Mouse (Mus musculus) heart, postnatal 25 days (tissue): ENCODE measurements around the gene Retsat. TPM values are rescaled to one million over a fixed set of nuclear protein-coding genes. Genes with fewer than 3 reads are reported as not detected.

ENCODE experiments used
- DNase-seq: peaks from one replicate; pipeline ENCODE4 v3.0.0; 2022; ENCODE audit warnings: low spot score
- intact Hi-C: fragments of 180-260 bp; cut with DNase I; formaldehyde crosslinking; loops from one replicate; pipeline ENCODE4 v1.15.1; 2025
- total RNA-seq, 2 experiments: library from RNA; stranded (reverse); gene quantifications; 2 replicates each; pipeline ENCODE4 v1.2.3; 2021

Retsat gene
- total RNA-seq, 2 experiments from 2014 or later = 155 to 157 TPM

DNA sequence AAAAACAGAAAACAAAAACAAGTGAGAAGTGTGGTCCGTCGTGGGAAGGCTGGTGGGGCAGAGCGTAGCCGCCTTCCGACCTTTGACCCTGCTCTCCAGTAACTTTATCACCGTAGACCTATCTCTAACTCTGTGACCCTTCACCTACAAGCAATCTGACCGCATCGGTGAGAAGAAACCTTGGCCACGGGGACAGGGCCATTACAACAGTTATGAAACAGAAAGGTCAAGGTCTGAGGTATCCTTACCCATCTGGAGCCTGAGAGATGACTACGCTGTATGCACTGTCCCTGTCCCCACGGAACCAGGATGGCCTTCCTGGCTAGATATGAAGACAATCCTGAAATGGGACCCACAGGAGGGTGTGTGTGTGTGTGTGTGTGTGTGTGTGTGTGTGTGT lies 14.1 kb upstream of the Retsat start:
- intact Hi-C loops = no loop called here
- no peak for DNase-seq

DNA sequence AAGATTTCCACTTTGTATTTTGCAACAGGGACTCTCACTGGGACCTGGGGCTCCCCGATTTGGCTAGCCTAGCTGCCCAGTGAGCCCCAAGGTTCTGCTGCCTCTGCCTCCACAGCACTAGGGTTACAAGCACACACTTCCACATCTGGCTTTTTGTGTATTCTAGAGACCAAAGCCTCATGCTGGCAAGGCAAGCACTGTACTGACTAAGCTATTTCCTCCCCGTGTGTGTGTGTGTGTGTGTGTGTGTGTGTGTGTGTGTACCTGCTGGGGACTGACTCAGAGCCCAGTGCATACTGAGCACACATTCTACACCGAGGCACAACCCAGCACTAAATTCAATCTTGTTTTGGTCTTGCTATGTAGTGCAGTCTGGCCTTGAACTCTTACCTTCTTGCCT lies 11.6 kb upstream of the Retsat start:
- no peak for DNase-seq
- intact Hi-C loops = no loop called here

DNA sequence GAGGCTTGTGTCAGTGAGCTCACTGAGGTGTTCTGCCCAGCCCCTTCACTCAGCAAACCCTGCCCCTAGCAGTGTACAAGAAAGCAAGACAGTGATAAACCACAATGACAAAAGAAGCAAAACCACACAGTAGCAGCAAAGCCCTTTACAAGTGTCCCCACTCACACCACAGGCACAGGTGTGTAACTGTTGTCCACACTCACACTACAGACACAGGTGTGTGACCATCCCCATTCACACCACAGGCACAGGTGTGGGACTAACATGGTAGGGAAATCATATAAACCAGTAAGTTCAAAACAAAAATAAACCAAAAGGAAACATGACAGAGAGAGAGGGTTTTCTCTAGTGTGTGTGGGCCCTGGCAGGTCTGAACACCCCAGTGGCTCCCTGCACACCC lies 10.0 kb upstream of the Retsat start:
- DNase-seq = no peak
- intact Hi-C loops = no loop called here

DNA sequence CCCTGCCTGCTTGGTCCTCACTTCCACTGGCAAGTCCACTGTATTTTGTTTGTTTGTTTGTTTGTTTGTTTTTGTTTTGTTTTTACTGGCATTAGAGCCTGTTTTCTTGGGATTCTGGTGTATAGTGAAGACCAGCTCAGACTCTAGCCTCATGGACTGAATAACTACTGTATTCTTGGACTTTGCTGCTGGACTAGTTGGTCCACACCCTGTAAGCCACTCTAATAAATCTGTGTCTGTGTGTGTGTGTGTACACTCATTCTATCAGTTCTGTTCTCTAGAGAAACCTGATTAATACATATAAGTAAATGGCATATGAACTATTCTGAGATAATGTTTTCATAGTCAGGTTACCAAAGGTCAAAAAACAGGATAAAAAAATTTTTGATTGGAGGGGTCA lies 8.2 kb upstream of the Retsat start:
- DNase-seq = no peak
- intact Hi-C loops = no loop called here

DNA sequence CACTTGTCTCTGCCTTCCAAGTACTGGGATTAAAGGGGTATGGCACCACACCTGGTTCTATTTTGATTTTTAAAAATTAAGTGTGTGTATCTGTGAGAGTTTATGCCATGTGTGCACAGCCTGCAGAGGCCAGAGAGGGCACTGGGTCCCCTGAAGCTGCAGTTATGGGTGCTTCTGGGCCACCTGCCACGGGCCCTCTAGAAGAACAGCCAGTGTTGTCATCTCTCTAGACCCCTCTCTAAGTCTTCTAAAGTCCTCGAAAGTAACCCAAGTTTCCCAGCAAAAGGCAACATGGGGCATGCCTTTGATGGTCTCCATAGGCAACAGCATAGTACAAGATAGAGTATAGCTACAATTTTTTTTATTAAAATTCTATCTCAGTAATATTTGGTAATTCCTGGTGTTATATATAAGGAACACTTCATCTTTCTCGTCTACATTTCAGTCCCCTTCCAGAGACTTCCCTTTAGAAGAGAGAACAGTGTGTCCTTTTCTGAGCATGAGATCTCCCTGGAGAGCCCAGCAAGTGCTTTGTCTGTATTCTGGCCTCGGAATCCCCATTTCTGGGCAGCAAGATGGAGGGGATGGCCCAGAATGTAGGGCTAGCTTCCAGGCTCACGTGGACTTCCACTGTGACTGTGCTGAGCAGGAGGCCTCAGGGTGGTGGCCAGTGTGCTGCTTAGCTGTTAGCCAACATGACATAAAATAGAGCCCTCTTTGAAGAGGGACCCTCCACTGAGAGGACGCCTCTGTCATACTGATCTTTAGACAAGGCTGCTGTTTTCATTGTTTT lies 5.1 kb upstream of the Retsat start:
- DNase-seq = peak; percentile 63
- intact Hi-C loops = no loop called here

DNA sequence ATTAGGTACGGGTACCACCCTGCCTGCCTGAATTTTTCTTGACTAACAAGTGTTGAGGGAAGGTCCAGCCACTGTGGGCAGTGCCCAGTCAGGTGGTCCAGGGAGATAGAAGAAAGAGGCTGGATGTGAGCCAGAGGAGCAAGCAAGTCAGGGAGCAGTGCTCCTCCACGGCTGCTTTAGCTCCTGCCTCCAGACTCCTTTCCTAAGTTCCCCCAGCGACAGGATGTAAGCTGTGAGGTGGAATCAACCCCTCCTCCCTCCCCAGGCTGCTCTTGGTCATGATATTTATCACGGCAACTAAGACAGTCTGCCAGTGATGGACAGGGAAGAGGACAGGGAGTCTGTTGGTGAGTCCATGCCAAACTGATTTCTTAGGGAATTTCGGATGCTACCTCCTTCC lies 4.4 kb upstream of the Retsat start:
- DNase-seq = no peak
- intact Hi-C loops = no loop called here

DNA sequence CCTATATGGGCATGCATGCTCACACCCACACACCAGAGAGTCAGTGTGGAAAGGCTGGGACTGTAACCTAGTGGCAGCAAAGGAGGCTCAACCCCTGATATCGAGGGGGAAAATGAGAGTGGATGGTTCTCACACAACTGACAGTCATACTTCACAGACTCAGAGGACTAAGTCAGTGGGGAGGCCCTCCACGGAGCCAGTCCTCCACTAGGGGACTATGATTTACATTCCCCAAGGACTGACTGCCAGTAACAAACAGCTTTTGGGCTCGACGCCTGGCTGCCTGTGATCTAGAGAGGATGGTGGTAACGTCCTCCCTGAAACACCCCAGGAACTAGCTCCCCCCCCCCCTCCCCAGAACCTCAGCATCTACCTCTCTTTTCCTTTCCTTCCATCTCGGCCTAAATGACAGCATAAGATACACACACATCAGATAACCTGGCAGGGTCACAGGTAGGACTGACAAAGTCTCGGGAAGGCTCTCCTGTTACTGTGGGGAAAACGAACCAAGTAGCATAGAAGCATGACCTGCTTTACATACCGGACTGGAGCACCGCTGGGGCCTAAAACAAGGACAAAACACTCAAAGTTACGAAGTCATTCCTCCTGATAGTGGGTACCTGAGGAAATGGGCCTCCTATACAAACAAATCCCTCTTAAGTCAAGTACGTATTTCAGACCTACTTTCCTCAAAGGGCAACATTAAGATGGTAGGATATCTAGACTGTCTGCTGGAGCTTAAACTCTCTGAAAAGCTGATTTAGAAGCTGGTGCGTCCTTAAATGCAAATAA lies 996 bp upstream of the Retsat start:
- DNase-seq = no peak
- intact Hi-C loops = no loop called here

DNA sequence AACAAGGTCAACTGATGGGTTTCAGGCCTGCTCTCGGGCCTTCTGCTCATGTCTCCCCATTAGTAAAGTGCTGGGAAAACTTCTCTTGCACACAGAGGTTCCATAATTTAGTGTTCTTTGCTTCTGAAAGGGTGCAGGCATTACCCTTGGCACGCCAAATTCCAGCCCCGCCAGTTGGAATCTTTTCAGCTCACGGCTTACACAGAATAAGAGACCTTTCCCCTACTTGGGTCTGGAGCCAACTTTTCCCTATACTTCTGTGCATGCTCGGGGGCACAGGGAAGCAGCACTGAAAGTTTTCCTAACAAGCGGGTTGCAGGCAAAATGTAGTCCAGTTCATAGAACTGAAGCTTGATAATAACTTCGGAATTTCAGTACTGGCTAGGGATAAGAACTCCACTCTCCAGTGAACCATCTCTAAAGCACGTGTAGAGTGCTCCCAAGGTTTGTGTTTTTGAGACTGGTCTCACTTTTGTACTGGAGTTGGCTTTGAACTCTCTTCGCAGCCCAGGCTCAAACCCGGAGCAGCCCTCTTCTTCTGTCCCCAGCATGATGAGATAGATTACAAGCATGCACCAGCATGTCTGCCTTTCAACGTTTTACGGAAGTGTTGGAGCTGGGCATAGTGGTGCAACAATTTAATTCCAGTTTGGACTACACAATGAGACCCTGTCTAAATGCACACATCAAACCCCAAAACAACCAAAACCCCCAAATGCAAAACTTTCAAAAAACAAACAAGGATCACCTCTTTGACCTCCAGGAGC lies 699 bp downstream of the Retsat start:
- intact Hi-C loops = loop anchor here (2.0 kb wide), 1 partner anchor 28 kb away; no protein-coding TSS in a partner anchor
- no peak for DNase-seq

DNA sequence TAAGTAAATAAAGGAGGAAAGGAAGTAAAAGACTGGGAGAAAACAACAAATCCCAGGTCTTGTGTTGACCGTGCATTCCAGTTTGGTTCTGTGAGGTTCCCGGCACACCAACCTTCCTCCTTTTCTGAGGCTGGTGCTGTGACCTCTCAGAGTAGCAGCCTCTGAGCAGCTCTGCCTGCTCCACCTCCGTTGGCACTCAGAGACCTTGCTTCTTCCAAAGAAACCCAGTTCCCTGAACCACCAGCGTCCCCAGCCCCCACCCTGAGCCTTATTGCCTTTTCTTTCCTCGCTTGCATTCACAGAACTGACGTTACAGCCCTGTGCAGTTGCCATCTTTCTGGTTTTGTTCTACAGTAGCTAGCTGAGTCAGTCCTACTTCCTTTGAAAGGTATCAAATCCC lies 1.9 kb downstream of the Retsat start:
- DNase-seq = no peak
- intact Hi-C loops = loop anchor here (2.0 to 5.0 kb wide), 2 partner anchors 15 to 67 kb away; no protein-coding TSS in a partner anchor

DNA sequence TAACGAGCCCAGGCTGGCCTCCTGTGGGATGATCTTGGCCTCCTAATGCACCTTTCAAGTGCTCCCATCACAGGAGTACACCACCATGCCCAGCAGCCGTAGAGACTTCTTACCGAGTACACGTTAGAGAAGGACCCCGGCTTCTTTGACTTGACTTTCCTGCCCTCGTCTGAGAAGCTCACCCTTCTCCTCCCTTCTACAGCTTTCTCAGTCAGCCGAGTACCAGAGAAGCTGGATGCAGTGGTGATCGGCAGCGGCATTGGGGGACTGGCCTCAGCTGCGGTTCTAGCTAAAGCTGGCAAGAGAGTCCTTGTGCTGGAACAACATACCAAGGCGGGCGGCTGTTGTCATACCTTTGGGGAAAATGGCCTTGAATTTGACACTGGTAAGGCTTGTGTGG lies 2.5 kb downstream of the Retsat start:
- no peak for DNase-seq
- intact Hi-C loops = loop anchor here (2.0 to 5.0 kb wide), 2 partner anchors 14 to 67 kb away; no protein-coding TSS in a partner anchor

DNA sequence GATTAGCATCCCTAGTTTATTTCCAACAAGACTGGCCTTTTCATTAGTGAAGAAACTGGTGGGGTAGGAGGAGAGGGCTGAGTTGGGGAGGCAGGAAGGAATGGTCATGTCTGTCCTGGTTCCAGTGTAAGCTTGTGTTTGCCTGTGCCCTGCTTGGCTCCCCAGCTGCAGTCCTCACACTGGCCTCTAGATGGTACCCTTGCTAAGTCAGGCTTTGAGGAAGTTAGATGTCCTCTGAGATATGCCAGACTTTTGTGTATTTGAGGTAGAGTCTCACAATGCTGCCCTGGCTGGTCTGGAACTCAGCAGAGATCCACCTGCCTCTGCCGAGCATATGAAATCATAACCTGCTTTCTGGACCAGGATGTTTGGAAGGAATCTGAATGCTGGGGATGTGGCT lies 3.5 kb downstream of the Retsat start:
- intact Hi-C loops = loop anchor here (2.0 to 5.0 kb wide), 2 partner anchors 13 to 66 kb away; no protein-coding TSS in a partner anchor
- DNase-seq = peak; percentile 41

DNA sequence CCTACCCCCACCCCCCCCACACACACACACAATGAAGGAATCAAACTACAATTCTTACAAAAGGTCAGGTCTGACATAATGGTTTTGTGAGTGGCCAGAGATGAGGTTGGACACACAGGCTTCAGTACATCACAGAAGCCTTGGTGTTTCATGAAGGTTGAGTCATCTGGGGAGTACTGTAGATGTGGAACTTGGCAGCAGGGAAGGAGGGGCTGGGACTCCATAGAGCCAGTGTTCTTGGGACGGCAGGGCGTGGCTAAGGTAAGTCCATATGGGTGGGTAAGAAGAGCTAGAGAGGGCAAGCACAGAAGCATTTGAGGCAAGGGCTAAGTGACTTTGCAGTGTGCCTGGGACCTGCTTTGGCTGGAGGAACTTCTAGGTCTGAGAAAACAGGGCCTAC lies 5.8 kb downstream of the Retsat start:
- intact Hi-C loops = loop anchor here (5.0 kb wide), 1 partner anchor 63 kb away; no protein-coding TSS in a partner anchor
- DNase-seq = no peak

DNA sequence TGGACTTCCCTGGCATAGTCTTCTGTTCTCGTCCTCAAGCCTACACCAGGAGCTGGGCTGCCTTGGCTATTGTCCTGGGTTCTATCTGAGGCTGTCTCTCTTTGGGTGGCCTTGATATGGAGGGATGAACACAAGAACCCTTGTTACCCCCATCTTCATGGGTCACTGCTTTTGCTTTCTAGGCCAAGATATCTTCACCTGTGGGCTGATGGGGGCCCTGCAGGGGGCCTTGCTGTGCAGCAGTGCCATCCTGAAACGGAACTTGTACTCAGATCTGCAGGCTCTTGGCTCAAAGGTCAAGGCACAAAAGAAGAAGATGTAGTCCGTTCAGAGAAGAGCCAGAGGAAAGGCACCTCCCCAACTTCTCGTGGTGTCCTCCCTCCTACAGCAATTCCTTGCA lies 8.8 kb downstream of the Retsat start:
- no peak for DNase-seq
- intact Hi-C loops = no loop called here

DNA sequence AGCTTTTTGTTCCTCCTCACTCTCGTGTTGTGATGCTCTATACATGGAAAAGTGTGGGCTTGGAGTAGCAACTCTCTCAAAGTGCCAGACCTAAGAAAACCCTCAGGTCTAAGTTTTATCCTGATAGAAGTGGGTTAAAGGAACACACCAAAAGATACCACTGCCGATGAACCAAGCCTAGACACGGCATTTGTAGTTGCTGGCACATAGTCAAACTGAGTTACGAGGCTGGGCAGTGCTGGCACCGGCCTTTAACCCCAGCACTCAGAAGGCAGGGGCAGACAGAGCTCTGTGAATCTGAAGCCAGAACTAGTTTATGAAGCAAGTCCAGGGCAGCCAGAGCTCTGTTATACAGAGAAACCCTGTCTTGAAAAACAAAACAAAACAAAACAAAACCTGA lies 9.4 kb downstream of the Retsat start:
- no peak for DNase-seq
- intact Hi-C loops = no loop called here

DNA sequence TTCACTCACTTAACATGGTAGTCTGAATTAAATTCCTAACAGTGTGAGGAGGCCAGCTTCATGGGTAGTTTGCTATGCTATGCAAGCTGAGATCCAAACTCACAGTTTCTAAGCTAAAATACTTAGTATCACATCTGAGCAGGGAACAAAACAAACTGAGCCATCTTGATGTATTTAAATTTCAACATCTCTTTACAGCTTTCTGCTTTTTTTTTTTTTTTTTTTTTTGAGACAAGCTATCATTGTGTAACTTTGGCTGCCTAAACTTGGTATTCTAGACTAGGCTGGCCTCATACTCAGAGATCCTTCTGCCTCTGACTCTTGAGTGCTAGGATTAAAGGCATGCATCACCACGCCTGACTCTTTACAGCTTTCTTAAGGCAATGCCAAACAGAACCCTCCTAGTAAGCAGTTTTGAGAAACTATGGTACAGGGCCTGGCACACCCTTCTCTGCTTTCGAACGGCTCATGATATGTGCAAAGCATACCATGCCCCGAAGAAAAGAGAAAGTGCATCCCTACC lies 10.4 kb downstream of the Retsat start:
- intact Hi-C loops = no loop called here
- no peak for DNase-seq

DNA sequence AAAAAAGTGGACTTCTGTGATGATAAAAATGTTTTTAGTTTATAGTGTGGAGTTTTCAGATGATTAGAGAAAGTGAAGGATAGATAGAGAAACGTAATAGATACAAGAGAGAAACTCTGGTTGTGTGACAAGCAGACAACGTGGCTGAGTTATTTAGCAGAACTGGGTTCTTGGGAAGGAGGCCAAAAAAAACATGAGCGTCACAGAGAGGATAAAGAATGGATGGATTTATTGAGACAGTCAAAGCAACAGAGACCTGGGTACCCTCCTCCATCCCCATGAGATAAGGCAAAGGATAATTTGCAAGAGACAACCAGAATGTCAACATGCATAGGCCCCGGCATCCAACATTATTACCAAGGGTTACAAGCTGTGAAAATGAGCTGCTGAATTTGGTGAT lies 12.0 kb downstream of the Retsat start:
- intact Hi-C loops = no loop called here
- DNase-seq = no peak

DNA sequence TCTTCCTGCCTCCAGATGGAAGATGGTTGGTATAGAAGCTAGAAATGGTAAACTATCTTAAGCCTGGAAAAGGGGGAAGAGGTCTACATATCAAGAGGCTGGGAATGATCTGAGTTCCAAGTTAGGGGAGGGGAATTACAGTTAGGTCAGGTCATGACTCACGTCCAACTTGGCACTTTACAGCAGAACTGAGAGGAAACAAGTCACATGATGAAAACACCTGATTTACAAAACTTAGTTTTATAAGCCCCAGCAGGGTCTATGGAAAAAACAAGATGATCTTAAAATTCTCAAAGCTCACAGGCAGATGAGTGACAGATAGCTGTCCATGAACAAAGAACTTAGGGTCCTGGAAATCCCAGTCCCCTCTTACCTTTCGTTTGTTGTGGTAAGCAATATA lies 16.9 kb downstream of the Retsat start:
- DNase-seq = no peak
- intact Hi-C loops = loop anchor here (2.0 kb wide), 1 partner anchor 14 kb away; no protein-coding TSS in a partner anchor

DNA sequence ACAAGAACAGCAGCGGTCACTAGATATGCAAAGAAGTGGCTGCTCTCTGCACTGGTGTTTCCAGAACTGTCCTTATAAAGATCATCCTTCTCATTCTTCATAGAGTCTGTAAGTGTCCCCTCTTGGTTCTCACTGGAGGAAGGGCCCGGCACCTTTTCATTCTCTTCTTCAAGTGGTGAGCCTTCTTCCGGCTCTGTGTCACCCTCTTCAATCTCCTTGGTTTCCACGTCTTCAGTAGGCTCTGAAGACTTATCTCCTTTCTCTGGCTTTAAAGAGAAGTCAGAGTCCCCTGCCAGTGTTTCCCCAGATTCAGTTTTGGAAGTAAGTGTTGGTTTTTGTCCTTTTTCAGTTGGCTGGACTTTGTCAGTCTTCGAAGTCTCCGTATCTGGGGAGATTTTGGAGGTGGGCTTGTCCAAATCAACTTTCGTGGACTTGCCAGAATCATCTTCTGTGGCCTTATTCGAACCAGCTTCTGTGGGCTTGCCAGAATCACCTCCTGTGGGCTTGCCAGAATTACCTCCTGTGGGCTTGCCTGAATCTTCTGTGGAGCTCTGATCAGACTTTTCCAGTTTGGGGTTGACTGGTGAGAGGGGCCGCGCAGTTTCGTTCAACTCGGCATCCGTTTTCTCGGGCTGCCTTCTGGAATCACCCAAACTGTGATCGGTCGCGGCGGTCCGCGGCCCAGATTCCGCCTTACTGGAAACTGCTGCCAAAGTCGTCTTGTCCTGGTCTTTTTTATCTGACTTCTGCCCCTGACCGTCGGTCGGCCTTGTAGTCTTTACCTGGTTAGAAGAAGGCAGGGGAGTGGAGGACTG lies 17.5 kb downstream of the Retsat start:
- DNase-seq = no peak

DNA sequence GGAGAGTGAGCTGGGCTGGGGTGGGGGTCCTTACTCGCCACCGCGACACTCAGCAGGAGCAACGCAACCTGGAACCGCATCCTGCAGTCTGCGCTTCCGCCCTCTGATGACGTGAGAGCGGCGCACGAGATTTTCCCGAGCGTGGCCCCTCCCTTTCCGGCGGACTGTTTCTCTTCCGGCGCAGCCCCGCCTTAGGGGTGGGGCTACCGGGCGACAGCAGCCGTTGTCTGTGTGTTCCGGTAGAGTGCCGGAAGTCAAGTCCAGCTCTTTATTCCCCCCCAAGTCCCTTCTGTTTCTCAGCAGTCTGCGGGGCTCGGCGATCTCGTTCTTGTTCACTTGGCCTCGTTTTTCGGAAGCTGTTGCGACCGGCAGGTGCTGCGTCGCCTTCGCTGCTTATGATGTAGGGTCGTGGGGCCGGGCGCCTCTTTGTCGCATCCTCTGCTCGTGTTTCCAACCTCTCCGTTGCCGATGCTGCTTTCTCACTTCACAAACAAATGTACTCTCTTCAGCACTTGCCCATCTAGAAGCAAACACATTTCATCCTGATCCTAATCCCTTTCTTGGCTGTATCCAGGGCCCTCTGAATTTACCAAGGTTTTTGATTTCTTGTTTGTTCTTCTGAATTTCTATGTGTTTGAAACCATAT lies 18.5 kb downstream of the Retsat start, which contains the start of gene Tgoln1:
TSS of gene Tgoln1 (minus strand) at position 358 of the 646 bp plus-strand sequence.
- intact Hi-C loops = no loop called here
- DNase-seq = peak; percentile 90

More for the DNA sequence above, 17.5 kb downstream of the Retsat start:
- intact Hi-C loops = loop anchor here (2.0 kb wide), 1 partner anchor 15 kb away; no protein-coding TSS in a partner anchor
